Mouse (Mus musculus) urinary bladder, adult 18-20 months (tissue): ENCODE results near the gene Spock1.

ENCODE experiments used
- DNase-seq, 2 experiments: peaks; one replicate each; pipeline ENCODE4 v3.0.0; 2022; ENCODE audit warnings: low spot score in 2 of 2, mixed read lengths in 2 of 2

Spock1 gene

DNA sequence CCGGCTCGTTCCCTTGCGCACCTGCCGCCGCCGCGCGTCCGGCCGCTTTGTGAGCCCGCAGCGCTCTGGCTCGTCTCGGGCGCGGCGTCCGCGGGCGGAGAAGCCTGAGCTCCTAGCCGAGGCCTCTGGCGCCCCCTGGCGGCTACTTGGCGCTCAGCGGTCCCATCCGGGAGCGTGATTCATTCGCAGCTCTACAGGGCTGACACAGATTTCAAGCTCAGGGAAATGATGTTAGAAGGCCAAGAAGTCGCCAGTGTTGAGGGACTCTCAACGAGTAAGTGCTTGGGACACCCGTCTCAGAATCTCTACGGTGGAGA lies at the start of gene Spock1:
TSS of gene Spock1 (minus strand) at position 67 of the 317 bp plus-strand sequence.
- peak; percentile 70 to 77 for DNase-seq

DNA sequence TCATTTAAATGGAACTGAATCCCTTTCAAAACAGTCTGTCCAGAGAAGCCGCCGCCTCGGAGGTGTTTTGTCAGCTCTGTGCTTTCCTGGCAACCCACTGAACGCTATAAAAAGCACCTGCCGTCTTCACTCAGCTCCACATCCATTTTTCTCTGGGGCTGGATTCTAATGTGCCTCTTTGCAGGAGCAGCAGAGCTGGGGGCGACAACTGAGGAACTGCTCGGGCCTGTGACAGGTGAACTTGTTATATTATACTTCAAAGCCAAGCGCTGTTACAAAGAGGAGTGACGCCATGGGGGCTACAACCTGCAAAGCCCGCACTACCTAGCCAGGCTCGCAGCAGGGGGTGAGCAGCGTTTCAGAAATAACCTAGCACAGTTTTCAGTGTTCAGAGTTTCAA lies 42.0 kb upstream of the Spock1 start:
- DNase-seq, result no peak

GRCm38 (mm10) chr13:57949513-57949912 lies 41.4 kb upstream of the Spock1 start:
- DNase-seq, result no peak

- DNase-seq, result no peak
Observed at GRCm38 (mm10) chr13:57945197-57945596, 37.1 kb upstream of the Spock1 start.

GRCm38 (mm10) chr13:57944434-57944833 lies 36.3 kb upstream of the Spock1 start:
- no peak for DNase-seq

- DNase-seq, result no peak
Observed at GRCm38 (mm10) chr13:57943900-57944299, 35.8 kb upstream of the Spock1 start.

GRCm38 (mm10) chr13:57937463-57938229 lies 29.5 kb upstream of the Spock1 start:
- no peak for DNase-seq

DNA sequence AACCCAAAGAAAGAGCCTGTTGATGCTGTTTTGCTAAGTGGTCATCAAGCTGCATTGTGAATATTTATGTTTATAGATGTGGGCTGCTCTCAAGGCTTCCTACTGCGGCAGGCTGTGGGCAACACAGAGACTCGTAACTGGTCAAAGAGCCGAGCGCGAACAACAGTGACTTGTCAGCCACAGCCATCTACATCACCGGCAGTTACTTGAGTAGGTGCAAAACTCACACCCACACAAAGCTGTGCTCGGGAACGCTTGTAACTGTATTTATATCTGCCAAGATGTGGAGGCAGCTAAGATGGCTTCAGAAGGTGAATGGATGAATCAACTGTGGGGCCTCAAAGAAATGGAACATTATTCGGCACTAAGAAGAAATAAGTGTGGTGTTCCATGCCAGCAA lies 23.9 kb upstream of the Spock1 start:
- no peak for DNase-seq

- no peak for DNase-seq
Observed at GRCm38 (mm10) chr13:57931376-57931775, 23.2 kb upstream of the Spock1 start.

DNA sequence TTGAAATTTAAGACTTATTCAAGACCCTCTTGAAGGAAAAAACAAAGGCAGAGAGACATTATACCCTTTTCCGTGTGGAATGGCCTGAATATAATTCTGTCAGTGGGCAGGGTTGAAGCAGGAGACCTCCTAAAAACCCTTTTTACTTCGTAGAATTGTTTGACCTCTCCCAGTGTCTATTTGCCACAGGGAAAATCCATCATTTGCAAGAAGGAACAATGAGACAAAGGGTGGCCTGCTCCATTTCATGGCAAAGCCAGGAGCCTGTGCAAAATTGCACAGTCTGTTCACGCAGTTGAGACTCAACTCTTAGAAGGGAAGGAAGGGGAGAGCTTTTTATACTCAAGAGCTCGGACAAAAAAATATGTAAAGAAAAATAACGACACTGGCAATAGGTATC lies 22.6 kb upstream of the Spock1 start:
- no peak for DNase-seq

- no peak for DNase-seq
Observed at GRCm38 (mm10) chr13:57930283-57930682, 22.2 kb upstream of the Spock1 start.

DNA sequence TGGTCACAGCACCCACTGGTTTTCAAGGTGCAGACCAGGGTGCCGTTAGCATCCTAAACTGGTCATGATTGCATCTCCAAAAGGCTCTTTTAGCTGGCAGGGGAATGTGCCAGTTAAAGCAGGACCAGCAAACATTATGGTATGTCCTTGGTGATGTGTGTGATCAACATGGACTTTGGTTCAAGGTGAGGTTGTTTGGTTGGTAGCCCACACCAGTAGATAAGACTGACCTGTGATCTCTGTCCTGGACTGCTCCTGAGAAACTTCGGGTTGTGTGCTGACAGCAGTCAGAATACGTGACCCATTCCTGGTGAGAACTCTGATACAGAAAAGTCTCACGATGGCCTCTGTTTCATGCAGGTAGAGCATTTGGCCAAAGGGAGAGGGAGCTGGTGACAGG lies 11.8 kb upstream of the Spock1 start:
- no peak for DNase-seq

GRCm38 (mm10) chr13:57911171-57911570 lies 3.0 kb upstream of the Spock1 start:
- no peak for DNase-seq

DNA sequence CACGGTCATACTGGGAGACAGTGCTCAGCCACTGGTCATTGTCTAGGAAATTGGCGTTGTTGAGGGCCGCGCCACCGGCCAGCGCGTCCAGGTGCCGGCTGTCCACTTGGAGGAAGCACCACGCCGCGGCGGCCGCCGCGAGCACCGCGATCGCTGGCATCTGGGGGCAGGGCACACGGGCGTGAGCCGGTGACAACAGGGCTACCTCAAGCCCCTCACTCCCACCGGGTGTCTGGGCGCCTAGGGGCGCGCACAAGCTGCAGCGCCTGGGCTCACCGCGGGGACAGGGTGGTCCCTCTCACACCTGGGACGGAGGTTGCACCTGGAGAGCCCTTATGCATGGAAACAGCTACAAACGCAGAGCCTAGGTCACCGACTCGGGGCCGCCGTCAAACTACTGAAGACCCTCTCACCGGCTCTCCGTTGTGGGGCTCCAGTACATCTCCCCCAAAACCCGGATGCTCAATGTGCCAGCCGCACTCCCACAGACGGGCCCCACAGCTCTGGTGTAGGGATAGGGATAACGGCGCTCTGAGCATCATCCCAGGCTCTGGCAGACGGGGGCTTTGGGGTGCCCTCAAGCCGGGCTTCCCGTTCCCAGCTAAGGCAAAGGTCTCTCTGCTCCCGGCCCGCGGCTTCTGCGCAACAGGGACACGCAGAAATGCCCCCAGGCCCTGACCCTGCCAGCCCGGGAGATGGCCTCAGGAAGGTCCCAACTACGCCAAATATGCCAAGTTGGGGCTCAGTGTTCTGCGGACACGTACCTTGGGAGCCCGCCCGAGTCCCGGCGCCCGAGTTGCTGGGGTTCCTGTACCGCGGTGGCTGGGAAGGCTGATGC lies 485 bp downstream of the Spock1 start:
- DNase-seq, result no peak

GRCm38 (mm10) chr13:57894597-57894996 lies 13.5 kb downstream of the Spock1 start:
- no peak for DNase-seq

DNA sequence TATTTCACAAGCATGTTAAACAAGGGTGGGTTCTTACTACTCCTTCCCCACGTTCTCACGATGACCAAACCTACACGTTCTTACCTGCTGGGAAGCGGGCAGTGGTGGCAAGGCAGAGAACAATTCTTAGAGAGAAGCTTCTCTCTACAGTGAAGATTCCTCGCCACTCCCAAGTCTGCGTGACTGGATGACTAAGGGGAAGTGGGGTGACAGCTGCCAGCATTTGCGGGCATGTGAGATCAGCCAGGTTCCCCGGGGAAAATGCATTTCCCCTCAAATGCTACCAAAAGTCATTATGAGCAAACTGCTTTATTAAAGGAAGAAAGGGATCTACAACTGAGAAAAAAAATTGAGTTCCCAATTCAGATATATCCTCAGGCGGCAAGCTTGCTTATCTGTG lies 18.4 kb downstream of the Spock1 start:
- no peak for DNase-seq

DNA sequence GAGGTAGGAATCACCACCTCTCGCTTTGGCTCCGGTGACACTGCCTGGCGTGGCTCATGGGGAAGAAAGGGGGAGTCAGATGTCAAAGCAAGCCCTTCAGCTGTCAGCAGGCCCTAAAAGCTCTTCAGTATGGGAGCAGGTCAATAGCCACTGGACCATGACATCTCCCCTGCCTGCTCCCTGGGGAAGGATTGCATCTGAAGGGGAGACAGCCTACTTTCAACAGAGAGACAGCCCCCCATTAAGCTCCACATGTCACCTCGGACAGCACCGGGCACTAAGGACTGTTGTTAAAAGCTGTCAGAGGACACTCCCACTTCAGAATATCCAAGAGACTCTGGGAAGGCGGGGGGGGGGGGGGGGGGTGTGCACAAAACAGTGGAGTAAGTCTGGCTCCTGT lies 19.1 kb downstream of the Spock1 start:
- no peak for DNase-seq

- DNase-seq, result no peak
Observed at GRCm38 (mm10) chr13:57879817-57880216, 28.3 kb downstream of the Spock1 start.

DNA sequence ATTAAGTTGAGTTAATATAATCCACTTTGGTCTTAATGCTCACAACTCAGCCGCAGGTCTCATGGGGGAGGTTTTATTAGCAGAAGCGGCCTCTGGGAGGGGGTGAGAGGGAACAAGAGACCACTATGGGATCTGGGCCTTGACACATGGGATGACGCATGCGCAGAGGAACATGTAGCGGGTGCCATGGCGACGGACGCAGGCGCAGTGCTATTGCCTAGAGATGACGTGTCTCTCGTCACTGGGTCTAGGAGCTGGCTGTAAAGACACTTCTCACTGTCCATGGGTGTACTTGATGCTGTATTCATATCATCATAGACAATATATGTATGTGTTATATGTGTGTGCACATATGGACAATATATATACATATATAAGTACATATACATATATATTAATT lies 29.3 kb downstream of the Spock1 start:
- no peak for DNase-seq

DNA sequence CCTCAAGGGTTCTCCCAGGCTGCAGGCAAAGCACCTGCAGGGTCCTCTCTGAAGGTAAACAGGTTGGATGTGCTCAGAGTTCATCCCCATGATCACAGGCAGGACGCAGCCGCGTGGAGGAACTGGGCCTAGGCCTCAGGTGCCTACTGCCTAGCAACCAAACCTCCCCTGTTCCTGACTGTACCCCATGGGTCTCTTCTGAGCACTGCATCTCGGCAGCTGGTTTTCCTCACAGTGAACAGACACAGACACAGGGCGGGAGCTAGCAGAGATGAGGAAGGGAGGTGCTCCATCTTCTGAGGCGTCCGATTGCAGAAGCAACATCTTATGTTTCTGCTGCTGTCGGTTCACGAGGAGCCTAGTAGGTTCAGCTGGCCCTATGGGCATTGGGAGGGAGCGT lies 30.4 kb downstream of the Spock1 start:
- no peak for DNase-seq

- no peak for DNase-seq
Observed at GRCm38 (mm10) chr13:57876966-57877365, 31.2 kb downstream of the Spock1 start.

- DNase-seq, result no peak
Observed at GRCm38 (mm10) chr13:57870058-57870457, 38.1 kb downstream of the Spock1 start.

DNA sequence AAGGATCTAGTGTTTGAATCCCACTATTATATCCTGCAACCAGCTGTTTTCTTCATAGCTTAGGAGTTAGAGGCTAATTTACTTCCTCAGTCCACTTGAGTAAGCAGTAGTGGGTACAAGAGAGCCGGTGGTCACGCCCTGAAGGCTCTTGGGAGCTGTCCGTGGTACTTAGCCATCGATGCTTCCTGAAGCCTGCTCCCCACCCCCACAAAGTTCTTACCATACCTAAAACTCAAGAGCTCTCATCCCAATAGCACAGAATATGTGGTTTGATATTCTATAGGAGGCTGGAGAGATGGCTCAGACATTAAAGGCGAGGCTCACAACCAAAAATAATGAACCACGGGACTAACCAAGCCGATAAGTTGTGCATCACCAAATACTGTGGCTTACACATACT lies 40.5 kb downstream of the Spock1 start:
- no peak for DNase-seq
